Mouse (Mus musculus): ENCODE measurements at regions not wholly inside any gene's neighbourhood (a gene's known extent, or its start where the extent isn't known, plus 50 kb on each side); places are given as distances from the start of the nearest gene placed in this dataset.

- no peak overlapping the region for H3K27ac ChIP-seq (ENCODE audit: low read depth, low read length)
- no peak overlapping the region for H3K9ac ChIP-seq (ENCODE audit: low read length)
- no peaks in the 10 kb centered on the region for H3K27me3 ChIP-seq (ENCODE audit: control insufficient read depth, insufficient read depth, low read length)
- DNase-seq (ENCODE audit: low spot score, missing footprints) (peak; percentile 77), ATAC-seq (ENCODE audit: low FRiP score) (no peak)
- 75% methylated on average over 1 of the region's 1 CpGs for WGBS
- H3K9me3 ChIP-seq (ENCODE audit: control insufficient read depth, low read length): no peaks in the 10 kb centered on the region
- no peak overlapping the region for H3K4me2 ChIP-seq
- H3K4me3 ChIP-seq (ENCODE audit: low read depth, low read length): no peak overlapping the region
- no peaks in the 10 kb centered on the region for H3K4me1 ChIP-seq (ENCODE audit: control insufficient read depth, insufficient read depth, low read length)
- no peaks in the 10 kb centered on the region for H3K36me3 ChIP-seq (ENCODE audit: control insufficient read depth, insufficient read depth, low read length)
Measured at GRCm38 (mm10) chr4:131363030-131363429, 418.8 kb downstream of the Matn1 start.

DNA sequence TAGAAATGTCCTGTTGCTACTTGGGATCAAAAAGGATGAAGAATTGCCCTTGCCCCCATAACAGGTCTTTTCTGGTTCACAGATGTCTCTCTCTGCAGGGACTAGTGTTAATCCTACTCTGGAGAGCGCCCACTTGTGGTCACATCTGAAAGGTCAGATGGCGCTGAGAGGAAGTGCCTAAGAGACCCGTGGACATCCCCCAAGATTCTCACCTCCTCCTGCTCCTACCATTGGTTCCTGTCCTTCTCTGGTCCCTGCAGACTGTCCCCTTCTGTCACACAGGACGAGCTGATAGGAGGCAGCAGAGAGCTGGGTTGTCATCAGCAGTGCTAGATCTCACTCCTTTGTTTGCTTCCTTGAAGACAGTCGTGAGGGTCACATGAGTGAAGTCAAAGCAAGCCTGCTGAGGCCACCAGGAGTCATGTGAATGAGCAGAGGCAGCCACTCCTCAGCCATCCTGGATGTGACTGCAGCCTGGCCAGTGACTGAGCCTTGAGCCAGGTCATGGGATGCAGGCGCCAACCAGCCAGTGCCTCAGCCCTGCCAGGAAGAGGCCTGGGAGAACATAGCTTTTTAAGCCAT, 420.6 kb downstream of the Matn1 start:
- H3K27ac ChIP-seq (ENCODE audit: low read depth, low read length): no peak overlapping the region
- H3K4me2 ChIP-seq: no peak overlapping the region
- no peaks in the 10 kb centered on the region for H3K27me3 ChIP-seq (ENCODE audit: control insufficient read depth, insufficient read depth, low read length)
- no peaks in the 10 kb centered on the region for H3K4me1 ChIP-seq (ENCODE audit: control insufficient read depth, insufficient read depth, low read length)
- no peaks in the 10 kb centered on the region for H3K9me3 ChIP-seq (ENCODE audit: control insufficient read depth, low read length)
- H3K9ac ChIP-seq (ENCODE audit: low read length): no peak overlapping the region
- H3K4me3 ChIP-seq (ENCODE audit: low read depth, low read length): no peak overlapping the region
- WGBS: 29% methylated on average over 6 of the region's 6 CpGs
- no peak for ATAC-seq (ENCODE audit: low FRiP score)
- peak; percentile 93 for DNase-seq (ENCODE audit: low spot score, missing footprints)
- no peaks in the 10 kb centered on the region for H3K36me3 ChIP-seq (ENCODE audit: control insufficient read depth, insufficient read depth, low read length)

GRCm38 (mm10) chr4:131366006-131366405, 421.8 kb downstream of the Matn1 start:
- 51% methylated on average over 2 of the region's 2 CpGs for WGBS

GRCm38 (mm10) chr4:131366656-131367055, 422.5 kb downstream of the Matn1 start:
- Histone ChIP-seq H3K36me3 (ENCODE audit: control insufficient read depth, insufficient read depth, low read length) (no peaks in the 10 kb centered on the region), H3K9me3 (ENCODE audit: control insufficient read depth, low read length) (no peaks in the 10 kb centered on the region), H3K27ac (ENCODE audit: low read depth, low read length) (no peak overlapping the region), H3K9ac (ENCODE audit: low read length) (no peak overlapping the region), H3K4me3 (ENCODE audit: low read depth, low read length) (no peak overlapping the region), H3K4me1 (ENCODE audit: control insufficient read depth, insufficient read depth, low read length) (no peaks in the 10 kb centered on the region), H3K27me3 (ENCODE audit: control insufficient read depth, insufficient read depth, low read length) (no peaks in the 10 kb centered on the region), H3K4me2 (no peak overlapping the region)
- 77% methylated on average over 1 of the region's 1 CpGs for WGBS
- no peak for ATAC-seq (ENCODE audit: low FRiP score)
- DNase-seq (ENCODE audit: low spot score, missing footprints): peak; percentile 67

More at GRCm38 (mm10) chr4:131366006-131366405, 421.8 kb downstream of the Matn1 start:
- Histone ChIP-seq H3K9me3 (ENCODE audit: control insufficient read depth, low read length) (no peaks in the 10 kb centered on the region), H3K9ac (ENCODE audit: low read length) (no peak overlapping the region), H3K4me3 (ENCODE audit: low read depth, low read length) (no peak overlapping the region), H3K4me2 (no peak overlapping the region), H3K4me1 (ENCODE audit: control insufficient read depth, insufficient read depth, low read length) (no peaks in the 10 kb centered on the region), H3K27ac (ENCODE audit: low read depth, low read length) (no peak overlapping the region), H3K27me3 (ENCODE audit: control insufficient read depth, insufficient read depth, low read length) (no peaks in the 10 kb centered on the region), H3K36me3 (ENCODE audit: control insufficient read depth, insufficient read depth, low read length) (no peaks in the 10 kb centered on the region)
- no peak for ATAC-seq (ENCODE audit: low FRiP score)
- DNase-seq (ENCODE audit: low spot score, missing footprints): peak; percentile 35

DNA sequence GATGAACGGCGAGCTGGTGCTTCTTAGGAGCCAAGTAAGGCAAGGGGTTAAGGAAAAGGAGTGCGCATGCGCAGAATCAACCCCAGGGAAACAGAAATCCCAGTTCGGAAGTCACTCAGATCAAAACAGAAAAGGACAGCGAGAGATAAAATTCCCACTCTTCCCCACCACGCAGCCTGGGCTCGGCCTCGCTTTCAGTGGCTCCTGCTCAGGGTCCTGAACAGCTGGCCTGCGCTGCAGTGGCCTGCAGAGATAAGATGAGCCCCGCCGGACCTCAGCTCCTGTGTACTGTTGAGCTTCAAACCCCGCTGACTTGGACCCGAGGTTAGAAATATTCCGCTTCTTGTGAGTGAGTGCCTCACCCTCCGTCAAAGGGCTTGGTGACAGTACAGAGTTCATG, 428.3 kb downstream of the Matn1 start:
- DNase-seq (ENCODE audit: low spot score, missing footprints) (no peak), ATAC-seq (ENCODE audit: low FRiP score) (no peak)
- Histone ChIP-seq H3K9ac (ENCODE audit: low read length) (no peak overlapping the region), H3K27me3 (ENCODE audit: control insufficient read depth, insufficient read depth, low read length) (no peaks in the 10 kb centered on the region), H3K9me3 (ENCODE audit: control insufficient read depth, low read length) (no peaks in the 10 kb centered on the region; the same call in 1 of the 2 replicates), H3K4me1 (ENCODE audit: control insufficient read depth, insufficient read depth, low read length) (no peaks in the 10 kb centered on the region), H3K4me3 (ENCODE audit: low read depth, low read length) (no peak overlapping the region), H3K36me3 (ENCODE audit: control insufficient read depth, insufficient read depth, low read length) (no peaks in the 10 kb centered on the region), H3K27ac (ENCODE audit: low read depth, low read length) (no peak overlapping the region), H3K4me2 (no peak overlapping the region)
- 84% methylated on average over 16 of the region's 16 CpGs for WGBS

- Histone ChIP-seq H3K4me1 (ENCODE audit: control insufficient read depth, insufficient read depth, low read length) (no peaks in the 10 kb centered on the region), H3K27ac (ENCODE audit: low read depth, low read length) (no peak overlapping the region), H3K4me2 (no peak overlapping the region), H3K27me3 (ENCODE audit: control insufficient read depth, insufficient read depth, low read length) (no peaks in the 10 kb centered on the region), H3K9me3 (ENCODE audit: control insufficient read depth, low read length) (no peaks in the 10 kb centered on the region; the same call in 1 of the 2 replicates), H3K4me3 (ENCODE audit: low read depth, low read length) (no peak overlapping the region), H3K36me3 (ENCODE audit: control insufficient read depth, insufficient read depth, low read length) (no peaks in the 10 kb centered on the region), H3K9ac (ENCODE audit: low read length) (no peak overlapping the region)
- DNase-seq (ENCODE audit: low spot score, missing footprints) (no peak), ATAC-seq (ENCODE audit: low FRiP score) (no peak)
- WGBS: 91% methylated on average over 3 of the region's 3 CpGs
Measured at GRCm38 (mm10) chr4:131373172-131373571, 429.0 kb downstream of the Matn1 start.

- WGBS: 88% methylated on average over 6 of the region's 6 CpGs
- Histone ChIP-seq H3K4me3 (ENCODE audit: low read depth, low read length) (no peak overlapping the region), H3K9ac (ENCODE audit: low read length) (no peak overlapping the region), H3K27ac (ENCODE audit: low read depth, low read length) (no peak overlapping the region), H3K4me1 (ENCODE audit: control insufficient read depth, insufficient read depth, low read length) (no peaks in the 10 kb centered on the region), H3K9me3 (ENCODE audit: control insufficient read depth, low read length) (no peaks in the 10 kb centered on the region; the same call in 1 of the 2 replicates), H3K4me2 (no peak overlapping the region), H3K36me3 (ENCODE audit: control insufficient read depth, insufficient read depth, low read length) (no peaks in the 10 kb centered on the region), H3K27me3 (ENCODE audit: control insufficient read depth, insufficient read depth, low read length) (no peaks in the 10 kb centered on the region)
- DNase-seq (ENCODE audit: low spot score, missing footprints): no peak
- ATAC-seq (ENCODE audit: low FRiP score): no peak
Measured at GRCm38 (mm10) chr4:131374527-131375290, 430.5 kb downstream of the Matn1 start.

- WGBS: 73% methylated on average over 9 of the region's 9 CpGs
- Histone ChIP-seq H3K4me1 (ENCODE audit: control insufficient read depth, insufficient read depth, low read length) (no peaks in the 10 kb centered on the region), H3K36me3 (ENCODE audit: control insufficient read depth, insufficient read depth, low read length) (no peaks in the 10 kb centered on the region), H3K4me3 (ENCODE audit: low read depth, low read length) (no peak overlapping the region), H3K9ac (ENCODE audit: low read length) (no peak overlapping the region), H3K27me3 (ENCODE audit: control insufficient read depth, insufficient read depth, low read length) (no peaks in the 10 kb centered on the region), H3K4me2 (no peak overlapping the region), H3K9me3 (ENCODE audit: control insufficient read depth, low read length) (no peaks in the 10 kb centered on the region), H3K27ac (ENCODE audit: low read depth, low read length) (no peak overlapping the region)
- ATAC-seq (ENCODE audit: low FRiP score): no peak
- no peak for DNase-seq (ENCODE audit: low spot score, missing footprints)
Measured at GRCm38 (mm10) chr4:131381063-131381462, 436.9 kb downstream of the Matn1 start.

DNA sequence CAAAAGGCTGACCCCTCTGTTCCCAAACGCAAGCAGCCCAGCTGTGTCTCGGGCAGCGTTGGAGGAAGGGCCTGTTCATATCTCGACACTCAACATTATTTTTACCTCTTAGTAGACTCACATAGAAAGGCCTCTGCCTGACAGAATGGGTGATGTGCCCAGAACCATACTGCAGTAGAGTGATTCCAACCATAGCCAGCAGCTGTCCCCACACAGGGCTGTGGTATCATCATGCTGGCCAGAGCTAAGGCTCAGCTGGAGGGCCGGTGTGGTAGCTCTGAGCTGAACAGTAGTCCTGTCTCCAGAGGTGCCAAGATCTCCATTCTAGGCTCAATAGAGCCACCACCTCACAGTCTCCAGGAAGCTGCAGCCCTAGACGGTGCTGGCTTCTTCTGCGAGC, 437.3 kb downstream of the Matn1 start:
- H3K36me3 ChIP-seq (ENCODE audit: control insufficient read depth, insufficient read depth, low read length): no peaks in the 10 kb centered on the region
- no peaks in the 10 kb centered on the region for H3K27me3 ChIP-seq (ENCODE audit: control insufficient read depth, insufficient read depth, low read length)
- no peaks in the 10 kb centered on the region for H3K4me1 ChIP-seq (ENCODE audit: control insufficient read depth, insufficient read depth, low read length)
- ATAC-seq (ENCODE audit: low FRiP score) (no peak), DNase-seq (ENCODE audit: low spot score, missing footprints) (no peak)
- no peaks in the 10 kb centered on the region for H3K9me3 ChIP-seq (ENCODE audit: control insufficient read depth, low read length)
- no peak overlapping the region for H3K4me3 ChIP-seq (ENCODE audit: low read depth, low read length)
- H3K4me2 ChIP-seq: no peak overlapping the region
- H3K27ac ChIP-seq (ENCODE audit: low read depth, low read length): no peak overlapping the region
- 85% methylated on average over 7 of the region's 7 CpGs for WGBS
- H3K9ac ChIP-seq (ENCODE audit: low read length): no peak overlapping the region
